Mouse (Mus musculus): Measurements from ENCODE around the gene Mark3. TPM values are rescaled to one million over a fixed set of nuclear protein-coding genes. Genes with fewer than 3 reads are reported as not detected.

Gene Mark3
- total and polyA plus RNA-seq, 3 experiments: 34.3 to 51.2 (median 40.2) TPM

DNA sequence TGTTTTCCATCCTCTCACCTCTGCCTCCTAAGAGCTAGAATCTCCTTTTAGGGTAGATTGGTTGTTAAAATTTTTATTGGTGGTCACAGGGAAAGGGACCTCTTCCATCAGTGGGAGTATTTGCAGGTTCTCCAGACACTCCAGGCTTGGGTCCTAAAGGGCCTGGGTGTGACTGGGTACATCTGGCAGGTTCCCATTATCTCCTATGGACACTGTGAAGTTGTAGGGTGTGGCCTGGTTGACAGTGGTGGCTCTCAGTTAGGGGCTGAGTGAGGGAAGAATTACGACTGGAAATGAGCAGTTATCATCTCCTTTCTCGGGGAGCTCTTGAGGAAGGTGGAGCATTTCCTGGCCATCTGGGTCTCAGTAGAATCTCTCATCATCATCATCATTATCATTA lies 15.7 kb upstream of the Mark3 start:
- Histone ChIP-seq H3K4me1 (ENCODE audit: control insufficient read depth in 1 of 2, insufficient read depth in 2 of 2) (peaks cover 10 to 23% of the 10 kb centered on the region in 2 experiments), H3K27me3 (replicated peaks) (no peaks in the 10 kb centered on the region), H3K27ac (ENCODE audit: insufficient read depth, low read depth) (no peak overlapping the region), H3K79me2 (replicated peaks; ENCODE audit: control insufficient read depth, extremely low read depth, insufficient read depth, poor library complexity, severe bottlenecking) (no peaks in the 10 kb centered on the region), H3K36me3 (replicated peaks in 1 of 2; ENCODE audit: control insufficient read depth in 1 of 2, insufficient read depth in 1 of 2, low read length in 1 of 2) (no peaks in the 10 kb centered on the region), H3K4me2 (ENCODE audit: insufficient read depth, low read depth, poor library complexity, severe bottlenecking) (peak overlapping the region; percentile 90; the same call in 1 of the 2 replicates), H3K4me3 (replicated peaks in 1 of 3; ENCODE audit: low read depth in 2 of 3, low read length in 2 of 3, poor library complexity in 1 of 3) (peak overlapping the region in 1 of 3 experiments; percentile 57), H3K9me3 (replicated peaks; ENCODE audit: low read length) (no peaks in the 10 kb centered on the region), H3K9ac (ENCODE audit: insufficient read depth, low read depth) (no peak overlapping the region)
- in situ Hi-C loops (cut with MboI; ENCODE audit: low pct_ligation_motif_present, low pct_unique_long_range_greater_than_20kb, low sequenced_read_pairs) (no loop called here), dilution Hi-C loops (cut with MboI; ENCODE audit: extremely low pct_ligation_motif_present, extremely low pct_unique_long_range_greater_than_20kb, low sequenced_read_pairs) (no loop called here)
- DNase-seq (ENCODE audit: extremely low read depth): no peak
- TF ChIP-seq ZNF384 (IDR thresholded peaks at IDR 0.05; ENCODE audit: low read depth, low read length) (no peak), USF2 (conservative IDR thresholded peaks at IDR 0.05; ENCODE audit: low read depth, low read length) (no peak), POLR2A (IDR thresholded peaks at IDR 0.05; ENCODE audit: low read depth, low read length) (no peak), ZKSCAN1 (IDR thresholded peaks at IDR 0.05; ENCODE audit: borderline replicate concordance, low read depth, low read length) (no peak)

GRCm38 (mm10) chr12:111559647-111560258 lies 14.6 kb upstream of the Mark3 start:
- Histone ChIP-seq H3K9me3 (replicated peaks; ENCODE audit: low read length) (no peaks in the 10 kb centered on the region), H3K36me3 (replicated peaks in 1 of 2; ENCODE audit: control insufficient read depth in 1 of 2, insufficient read depth in 1 of 2, low read length in 1 of 2) (no peaks in the 10 kb centered on the region), H3K4me3 (replicated peaks in 1 of 3; ENCODE audit: low read depth in 2 of 3, low read length in 2 of 3, poor library complexity in 1 of 3) (peak overlapping the region; percentile 56 to 72 (median 57)), H3K27ac (ENCODE audit: insufficient read depth, low read depth) (no peak overlapping the region), H3K79me2 (replicated peaks; ENCODE audit: control insufficient read depth, extremely low read depth, insufficient read depth, poor library complexity, severe bottlenecking) (no peaks in the 10 kb centered on the region), H3K27me3 (replicated peaks) (no peaks in the 10 kb centered on the region), H3K4me2 (ENCODE audit: insufficient read depth, low read depth, poor library complexity, severe bottlenecking) (peak overlapping the region; percentile 90), H3K9ac (ENCODE audit: insufficient read depth, low read depth) (peak overlapping the region; percentile 65), H3K4me1 (ENCODE audit: control insufficient read depth in 1 of 2, insufficient read depth in 2 of 2) (peaks cover 10 to 23% of the 10 kb centered on the region in 2 experiments)
- dilution Hi-C loops (cut with MboI; ENCODE audit: extremely low pct_ligation_motif_present, extremely low pct_unique_long_range_greater_than_20kb, low sequenced_read_pairs) (no loop called here), in situ Hi-C loops (cut with MboI; ENCODE audit: low pct_ligation_motif_present, low pct_unique_long_range_greater_than_20kb, low sequenced_read_pairs) (no loop called here)
- DNase-seq (ENCODE audit: extremely low read depth): peak; percentile 82
- TF ChIP-seq IRF4 (IDR thresholded peaks at IDR 0.05; ENCODE audit: low read depth, low read length) (0 out of 2 replicates have a peak, but pooled peaks have one; percentile 14), ETS1 (conservative IDR thresholded peaks at IDR 0.05; ENCODE audit: low read depth, low read length) (peak; percentile 34), MYC (IDR thresholded peaks at IDR 0.05; ENCODE audit: low read depth, low read length) (peak; percentile 55; the same call in 1 of the 2 replicates), MXI1 (IDR thresholded peaks at IDR 0.05; ENCODE audit: low read depth, low read length) (peak; percentile 76), MAX (IDR thresholded peaks at IDR 0.05; ENCODE audit: low read length) (peak; percentile 81), TCF12 (IDR thresholded peaks at IDR 0.05; ENCODE audit: low read depth, low read length) (0 out of 2 replicates have a peak, but pooled peaks have one; percentile 15), GABPA (IDR thresholded peaks at IDR 0.05; ENCODE audit: insufficient replicate concordance, low read depth, low read length) (no peak), MAZ (IDR thresholded peaks at IDR 0.05; ENCODE audit: low read depth, low read length) (no peak), CHD2 (IDR thresholded peaks at IDR 0.05; ENCODE audit: low read length) (no peak), NRF1 (IDR thresholded peaks at IDR 0.05; ENCODE audit: low read depth, low read length) (peak; percentile 63), KAT2A (IDR thresholded peaks at IDR 0.05; ENCODE audit: insufficient replicate concordance, low read length) (0 out of 2 replicates have a peak, but pooled peaks have one; percentile 42), JUND (conservative IDR thresholded peaks at IDR 0.05; ENCODE audit: low read depth, low read length) (peak; percentile 78), MAFK (IDR thresholded peaks at IDR 0.05; ENCODE audit: insufficient replicate concordance, low read length) (no peak), HCFC1 (IDR thresholded peaks at IDR 0.05; ENCODE audit: low read depth, low read length) (peak; percentile 43; the same call in 1 of the 2 replicates), NELFE (IDR thresholded peaks at IDR 0.05; ENCODE audit: low read depth, low read length) (peak; percentile 46; the same call in 1 of the 2 replicates), E2F4 (IDR thresholded peaks at IDR 0.05; ENCODE audit: insufficient replicate concordance, low read depth, low read length) (no peak), SMC3 (IDR thresholded peaks at IDR 0.05; ENCODE audit: low read depth, low read length) (no peak), BHLHE40 (IDR thresholded peaks at IDR 0.05; ENCODE audit: low read depth, low read length) (peak; percentile 95), RCOR1 (conservative IDR thresholded peaks at IDR 0.05; ENCODE audit: low read depth, low read length) (peak; percentile 63; the same call in 1 of the 2 replicates), TBP (conservative IDR thresholded peaks at IDR 0.05; ENCODE audit: low read depth, low read length) (peak; percentile 63; the same call in 1 of the 2 replicates), POLR2A (IDR thresholded peaks at IDR 0.05; ENCODE audit: low read depth, low read length) (peak; percentile 57), ELF1 (IDR thresholded peaks at IDR 0.05; ENCODE audit: low read depth, low read length) (peak; percentile 89), EP300 (IDR thresholded peaks at IDR 0.05; ENCODE audit: low read length) (peak; percentile 49; the same call in 1 of the 2 replicates), POLR2AphosphoS2 (IDR thresholded peaks at IDR 0.05; ENCODE audit: low read depth, low read length) (no peak), ZNF384 (IDR thresholded peaks at IDR 0.05; ENCODE audit: low read depth, low read length) (no peak), CHD1 (IDR thresholded peaks at IDR 0.05; ENCODE audit: low read depth, low read length) (no peak)
